Comparison of ENCODE assay signal across 7 mouse cellular contexts in genomic region chr8:111875758-111876157, GRCm38 (mm10). TPM values are rescaled to one million over a fixed set of nuclear protein-coding genes. Genes with fewer than 3 reads are reported as not detected.
DNase-seq lines count a peak whose midpoint lies in the region; ATAC-seq and TF ChIP-seq lines count a peak whose summit lies in the region.

No protein-coding gene starts in this region.

- H3ac ChIP-seq in myocyte (ENCODE audit: control insufficient read depth, insufficient read length): peak overlapping the region; percentile 1

- no peaks in the 10 kb centered on the region for H3K79me2 ChIP-seq in myocyte (ENCODE audit: control insufficient read depth, insufficient read depth)

- H3K4me1 ChIP-seq in G1E (ENCODE audit: insufficient read depth, low read depth, low read length): peaks cover 25% of the 10 kb centered on the region

- DNase-seq in CD4-positive, CD25-positive, alpha-beta regulatory T cell, adult 2 months (ENCODE audit: low read depth, low spot score): peak; percentile 60
- DNase-seq in G1E (ENCODE audit: low spot score): peak; percentile 26
- peak; percentile 23 to 37 for DNase-seq in kidney, postnatal 36 days
- DNase-seq in layer of hippocampus, postnatal 10 days (ENCODE audit: low spot score in 2 of 2): no peak
- DNase-seq in adrenal gland, adult 18-20 months (ENCODE audit: low spot score in 2 of 2): no peak

- no peak for TF ChIP-seq CTCF in G1E (IDR thresholded peaks at IDR 0.05; ENCODE audit: low read depth, low read length)

- peak overlapping the region; percentile 88 for H3K4me3 ChIP-seq in G1E (ENCODE audit: low read depth, low read length)
- peak overlapping the region; percentile 35 for H3K4me3 ChIP-seq in myocyte

- H3K4me2 ChIP-seq in myocyte (ENCODE audit: low read depth): peak overlapping the region; percentile 80

- H3K27me3 ChIP-seq in G1E (ENCODE audit: insufficient read depth, low read length): no peaks in the 10 kb centered on the region
- H3K27me3 ChIP-seq in myocyte (ENCODE audit: control insufficient read depth, insufficient read depth, insufficient read length): no peaks in the 10 kb centered on the region

- ATAC-seq in G1E (ENCODE audit: extremely low read depth, insufficient number of reproducible peaks, low FRiP score, poor library complexity, severe bottlenecking): no peak
- peak; percentile 30; the same call in 1 of the 2 replicates for ATAC-seq in granulocyte monocyte progenitor cell, adult 5-6 weeks (replicated peaks; ENCODE audit: poor library complexity, severe bottlenecking)

- no peak for TF ChIP-seq POLR2A in myocyte (IDR thresholded peaks at IDR 0.05; ENCODE audit: insufficient read length, low read depth)

- no peaks in the 10 kb centered on the region for H3K9me3 ChIP-seq in G1E (replicated peaks)

- H3K36me3 ChIP-seq in G1E (replicated peaks): peaks cover 17% of the 10 kb centered on the region
- H3K36me3 ChIP-seq in myocyte (ENCODE audit: control insufficient read depth, insufficient read depth): no peaks in the 10 kb centered on the region

TF ChIP-seq in myocyte, 11 proteins besides CTCF, POLR2A, EP300 and RAD21:
- TF ChIP-seq REST (IDR thresholded peaks at IDR 0.05; ENCODE audit: insufficient read depth, insufficient read length) (no peak), MYOD1 (IDR thresholded peaks at IDR 0.05; ENCODE audit: control insufficient read depth in 1 of 3, insufficient read length in 2 of 3, low read depth in 2 of 3) (no peak), CEBPB (IDR thresholded peaks at IDR 0.05; ENCODE audit: insufficient read depth, poor library complexity, severe bottlenecking) (no peak), TCF12 (IDR thresholded peaks at IDR 0.05; ENCODE audit: insufficient read depth, poor library complexity, severe bottlenecking) (no peak), SRF (IDR thresholded peaks at IDR 0.05; ENCODE audit: control insufficient read depth, insufficient read length, low read depth) (no peak), TCF3 (IDR thresholded peaks at IDR 0.05; ENCODE audit: insufficient read length, low read depth) (no peak), MYOG (IDR thresholded peaks at IDR 0.05; ENCODE audit: control insufficient read depth in 1 of 3, insufficient read depth in 1 of 3, insufficient read length in 2 of 3, low read depth in 2 of 3) (no peak), E2F4 (IDR thresholded peaks at IDR 0.05; ENCODE audit: insufficient read depth) (no peak), POLR2AphosphoS2 (IDR thresholded peaks at IDR 0.05; ENCODE audit: insufficient read length, low read depth) (no peak), MAX (IDR thresholded peaks at IDR 0.05; ENCODE audit: low read depth) (no peak), USF1 (IDR thresholded peaks at IDR 0.05; ENCODE audit: low read depth) (no peak)

RNA-seq across cellular contexts. Expression of gene Tmem170, which starts 0.8 kb away (rescaled TPM):
- total RNA-seq in G1E (2014; fragmentation: Nextera tagmentation) (10.2 and 12.5 TPM in 2 replicates), G1E (2017) (2.8 and 3.2 TPM in 2 replicates)
- polyA plus RNA-seq in G1E (2012) (0.51 and 0.52 TPM in 2 replicates), myocyte (2012; fragmentation: generic; extraction: Trizol) (0.92 TPM)
- 0.62 and 2.0 TPM in 2 replicates for total RNA-seq in granulocyte monocyte progenitor cell, adult 5-6 weeks (2014; fragmentation: Nextera tagmentation)
- 0.05 and 0.73 TPM in 2 replicates for total RNA-seq in granulocyte monocyte progenitor cell, adult 5-6 weeks (2017)
- total RNA-seq in layer of hippocampus, postnatal 10 days (2021): 1 to 10 TPM; 3.4 to 4.1 TPM
- total RNA-seq in adrenal gland, adult 18-20 months (2021): 1 to 10 TPM; 5.6 to 6.6 TPM

RNA-seq across cellular contexts. Expression of gene Cfdp1, which starts 21.7 kb away (rescaled TPM):
- 140 and 160 TPM in 2 replicates for total RNA-seq in G1E (2014; fragmentation: Nextera tagmentation)
- total RNA-seq in G1E (2017): 214 and 229 TPM in 2 replicates
- polyA plus RNA-seq in G1E (2012): 20.7 and 26.1 TPM in 2 replicates
- total RNA-seq in granulocyte monocyte progenitor cell, adult 5-6 weeks (2014; fragmentation: Nextera tagmentation): 92.7 and 94.8 TPM in 2 replicates
- 217 and 238 TPM in 2 replicates for total RNA-seq in granulocyte monocyte progenitor cell, adult 5-6 weeks (2017)
- 44.9 TPM for polyA plus RNA-seq in myocyte (2012; fragmentation: generic; extraction: Trizol)
- 100 to 1,000 TPM; 100 to 101 TPM for total RNA-seq in layer of hippocampus, postnatal 10 days (2021)
- 10 to 100 TPM; 68.2 to 77.9 TPM for total RNA-seq in adrenal gland, adult 18-20 months (2021)

RNA-seq across cellular contexts. Expression of gene Chst5, which starts 34.5 kb away (rescaled TPM):
- not detected in 2 replicates for total RNA-seq in G1E (2014; fragmentation: Nextera tagmentation)
- total RNA-seq in G1E (2017): 0.05 TPM in 1 of 2 replicates, not detected in the other
- not detected in 2 replicates for polyA plus RNA-seq in G1E (2012)
- not detected in 2 replicates for total RNA-seq in granulocyte monocyte progenitor cell, adult 5-6 weeks (2014; fragmentation: Nextera tagmentation)
- total RNA-seq in granulocyte monocyte progenitor cell, adult 5-6 weeks (2017): not detected in 2 replicates
- 0.14 TPM for polyA plus RNA-seq in myocyte (2012; fragmentation: generic; extraction: Trizol)
- total RNA-seq in layer of hippocampus, postnatal 10 days (2021): under 1 TPM; 0.48 to 0.89 TPM
- not detected for total RNA-seq in adrenal gland, adult 18-20 months (2021)

RNA-seq across cellular contexts. Expression of gene Tmem231, which starts 57.9 kb away (rescaled TPM):
- total RNA-seq in G1E (2014; fragmentation: Nextera tagmentation): 10.7 and 15.2 TPM in 2 replicates
- total RNA-seq in G1E (2017): 7.0 and 8.9 TPM in 2 replicates
- 8.8 and 9.1 TPM in 2 replicates for polyA plus RNA-seq in G1E (2012)
- total RNA-seq in granulocyte monocyte progenitor cell, adult 5-6 weeks (2014; fragmentation: Nextera tagmentation): not detected in 2 replicates
- total RNA-seq in granulocyte monocyte progenitor cell, adult 5-6 weeks (2017): not detected in 2 replicates
- polyA plus RNA-seq in myocyte (2012; fragmentation: generic; extraction: Trizol): 4.5 TPM
- total RNA-seq in layer of hippocampus, postnatal 10 days (2021): 10 to 100 TPM in 1 of 2 experiments, 1 to 10 TPM in 1; 9.8 to 10.1 TPM
- total RNA-seq in adrenal gland, adult 18-20 months (2021): 1 to 10 TPM; 5.3 to 5.7 TPM

Comparison
In these comparisons a context has a peak if more than half of its experiments do, and no peak if none do; other contexts are left out.
1. DNase-seq: peak in CD4-positive, CD25-positive, alpha-beta regulatory T cell, adult 2 months (single experiment), G1E (single experiment) and kidney, postnatal 36 days (2 of 2); none in layer of hippocampus, postnatal 10 days (0 of 2) and adrenal gland, adult 18-20 months (0 of 2).